Mouse (Mus musculus) cerebellum, adult (tissue): ENCODE measurements around the gene Wdfy3.
"Not testable (repeated sequence)": the region's sequence is repeated elsewhere in the genome, so short reads cannot be mapped to it uniquely, and the experiment has no call there.

Source experiments
- ATAC-seq: cut with Nextera tagmentation; 2 replicates; pipeline ENCODE4 v1.9.2; 2017; ENCODE audit warnings: mild to moderate bottlenecking, moderate library complexity, mixed read lengths; ENCODE audit not compliant: insufficient number of reproducible peaks, low FRiP score, low TSS enrichment

Wdfy3 gene

DNA sequence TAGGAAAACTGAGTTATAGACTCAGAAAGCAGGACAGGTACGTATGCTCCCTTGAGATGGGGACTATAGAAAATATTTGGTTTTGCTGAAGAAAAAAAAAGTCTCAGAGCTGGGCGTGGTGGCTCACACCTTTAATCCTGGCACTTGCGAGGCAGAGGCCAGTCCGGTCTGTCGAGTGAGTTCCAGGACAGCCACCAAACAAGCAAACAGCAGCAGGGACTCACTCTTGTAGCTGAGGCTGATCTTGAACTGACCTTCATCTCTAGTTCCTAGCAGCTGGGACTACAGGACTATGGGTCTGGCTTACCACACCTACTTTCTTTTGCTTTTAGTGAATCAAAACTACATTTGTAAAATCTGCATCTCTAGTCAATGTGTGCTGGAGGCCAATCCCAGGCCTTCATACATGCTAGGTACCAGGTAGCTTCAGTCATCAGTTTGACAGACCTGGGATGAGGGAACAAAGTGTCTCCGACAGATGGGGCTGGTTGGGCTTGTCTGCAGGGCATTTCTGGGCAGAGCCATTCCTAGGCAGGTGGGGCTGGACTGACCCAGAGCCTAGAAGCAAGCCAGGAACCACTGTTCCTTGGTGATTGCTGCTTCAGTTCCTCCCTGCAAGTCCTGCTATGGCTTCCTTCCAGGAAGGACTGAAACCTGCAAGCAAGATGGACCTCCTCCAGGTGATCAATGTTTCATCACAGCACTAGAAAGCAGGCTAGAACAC is 63.3 kb downstream of the Wdfy3 start:
- peak; percentile 98 for ATAC-seq

DNA sequence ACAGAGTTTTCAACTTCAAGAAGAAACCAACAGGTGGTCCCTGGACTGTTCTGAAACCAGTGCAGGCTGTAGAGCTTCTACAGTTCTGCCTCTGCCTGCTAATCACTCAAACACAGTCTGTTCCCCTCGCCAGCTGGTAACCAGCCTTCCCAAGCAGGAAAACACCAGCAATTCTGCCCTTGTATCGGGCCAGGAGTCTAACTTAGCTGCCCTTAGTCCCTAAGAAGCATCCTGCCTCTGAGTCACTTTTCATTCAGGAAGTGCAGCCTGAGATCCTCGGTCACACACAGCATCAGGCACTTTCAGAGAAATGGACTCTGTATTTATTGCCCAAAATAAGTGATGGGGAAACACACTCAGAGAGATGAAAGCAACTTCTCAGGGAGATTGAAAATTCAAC is 66.3 kb downstream of the Wdfy3 start:
- no peak for ATAC-seq

DNA sequence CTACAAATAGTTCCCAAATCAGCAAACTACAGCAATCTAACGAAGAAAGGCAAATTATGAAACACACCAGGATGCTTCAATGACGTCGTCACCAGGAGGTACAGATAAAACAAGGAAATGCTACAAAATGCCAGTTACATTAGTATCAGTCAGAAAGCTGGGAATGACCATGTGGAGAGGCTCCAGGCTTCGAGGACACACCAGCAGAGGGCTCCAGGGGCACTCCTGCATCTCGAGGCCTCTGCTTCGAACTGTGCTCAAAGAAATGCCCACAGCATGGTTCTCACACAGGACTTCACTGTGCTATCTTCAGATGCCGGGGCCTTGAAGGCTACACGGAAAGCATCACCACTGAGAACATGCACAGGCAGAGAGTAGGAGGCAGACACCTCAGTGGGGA is 68.7 kb downstream of the Wdfy3 start:
- no peak for ATAC-seq

DNA sequence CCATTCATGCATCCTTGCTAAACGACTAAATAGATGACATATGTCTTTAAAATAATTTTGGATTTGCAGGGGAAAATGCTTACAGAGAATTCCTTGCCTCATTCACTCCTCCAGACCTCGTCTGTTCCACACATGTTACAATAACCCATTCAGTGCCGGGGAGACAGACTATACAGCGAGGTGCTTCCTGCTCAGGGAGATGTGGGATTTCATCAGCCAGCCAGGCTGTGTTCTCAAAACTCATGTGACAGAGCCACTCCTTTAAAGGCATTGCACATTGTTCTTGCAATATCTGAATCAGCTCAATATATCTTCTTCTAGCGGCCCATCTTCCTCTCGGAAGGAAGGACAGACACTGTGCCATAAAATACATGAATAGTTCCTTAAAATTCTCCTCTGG is 70.8 kb downstream of the Wdfy3 start:
- ATAC-seq: no peak

DNA sequence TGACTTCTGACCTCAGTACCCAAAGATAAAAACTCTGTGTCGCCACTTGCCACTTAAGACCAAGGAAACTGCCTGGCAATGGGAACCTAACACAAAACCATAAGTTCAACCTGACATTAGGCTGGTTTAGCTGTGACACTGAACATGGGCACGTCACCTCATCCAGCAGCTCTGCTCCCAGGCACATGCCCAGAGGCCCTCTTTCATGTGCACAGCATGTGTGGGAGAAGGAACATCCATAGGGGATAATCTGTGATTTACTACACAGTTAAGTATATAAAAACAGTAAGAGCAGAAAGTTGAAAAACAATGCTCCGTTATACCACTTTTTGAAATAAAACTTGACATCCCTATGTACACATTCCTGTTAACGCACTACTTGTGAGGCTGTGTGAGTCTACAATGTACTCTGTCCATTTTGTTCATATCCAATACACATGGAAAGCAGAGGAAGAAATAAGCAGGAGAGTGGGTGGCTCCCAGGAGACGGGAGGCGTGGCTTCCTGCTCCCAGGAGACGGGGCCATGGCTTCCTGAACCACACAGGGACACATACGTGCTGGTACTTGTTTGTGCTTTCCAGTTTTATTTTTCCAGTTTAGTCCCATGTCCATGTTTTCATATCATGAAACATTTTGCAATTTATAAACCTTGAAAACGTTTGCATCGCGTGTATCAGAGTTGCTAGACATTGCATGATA is 73.5 kb downstream of the Wdfy3 start:
- ATAC-seq: no peak

DNA sequence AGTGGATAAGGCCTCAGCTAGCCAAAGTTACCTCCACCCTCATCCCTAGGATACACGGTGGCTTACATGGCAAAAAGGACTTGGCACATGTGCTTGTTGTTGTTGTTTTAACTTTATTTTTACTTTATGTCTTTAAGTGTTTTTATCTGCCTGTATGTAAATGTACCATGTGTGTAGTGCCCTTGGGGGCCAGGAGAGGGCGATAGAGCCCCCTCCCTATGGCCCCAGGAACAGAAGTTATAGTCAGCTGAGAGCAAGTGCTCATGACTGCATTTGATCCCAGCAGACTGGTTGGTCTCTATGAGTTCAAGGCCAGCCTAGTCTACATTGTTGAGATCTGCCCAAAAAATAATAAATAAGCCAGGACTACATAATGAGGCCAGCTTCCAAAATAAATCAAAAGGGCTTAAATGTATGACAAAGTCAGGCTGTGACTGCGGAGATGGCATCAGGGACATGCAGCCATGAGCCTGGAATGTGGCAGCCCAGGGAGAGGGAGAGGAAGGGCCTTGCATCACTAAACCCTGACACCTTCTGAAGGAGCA is 74.2 kb downstream of the Wdfy3 start:
- ATAC-seq: no peak

DNA sequence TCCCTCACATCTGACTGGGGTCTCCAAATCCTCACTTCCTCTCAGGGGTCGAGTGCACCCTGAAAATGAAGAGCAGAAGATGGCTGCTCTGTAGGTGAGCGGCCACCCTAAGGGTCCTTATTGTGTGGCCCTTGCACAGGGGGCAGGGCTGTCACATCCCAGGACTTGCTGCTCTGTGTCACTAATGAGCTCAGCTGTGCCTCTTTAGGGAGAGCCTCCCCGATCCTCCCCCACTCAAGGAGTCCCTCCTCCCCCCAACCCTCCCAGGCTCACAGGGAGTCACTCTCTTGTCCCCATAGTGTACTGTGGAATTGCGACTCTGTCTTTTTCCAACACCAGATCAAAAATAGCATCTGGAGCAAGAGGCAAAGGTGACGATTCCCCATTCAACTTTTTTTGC is 75.7 kb downstream of the Wdfy3 start:
- ATAC-seq: no peak

DNA sequence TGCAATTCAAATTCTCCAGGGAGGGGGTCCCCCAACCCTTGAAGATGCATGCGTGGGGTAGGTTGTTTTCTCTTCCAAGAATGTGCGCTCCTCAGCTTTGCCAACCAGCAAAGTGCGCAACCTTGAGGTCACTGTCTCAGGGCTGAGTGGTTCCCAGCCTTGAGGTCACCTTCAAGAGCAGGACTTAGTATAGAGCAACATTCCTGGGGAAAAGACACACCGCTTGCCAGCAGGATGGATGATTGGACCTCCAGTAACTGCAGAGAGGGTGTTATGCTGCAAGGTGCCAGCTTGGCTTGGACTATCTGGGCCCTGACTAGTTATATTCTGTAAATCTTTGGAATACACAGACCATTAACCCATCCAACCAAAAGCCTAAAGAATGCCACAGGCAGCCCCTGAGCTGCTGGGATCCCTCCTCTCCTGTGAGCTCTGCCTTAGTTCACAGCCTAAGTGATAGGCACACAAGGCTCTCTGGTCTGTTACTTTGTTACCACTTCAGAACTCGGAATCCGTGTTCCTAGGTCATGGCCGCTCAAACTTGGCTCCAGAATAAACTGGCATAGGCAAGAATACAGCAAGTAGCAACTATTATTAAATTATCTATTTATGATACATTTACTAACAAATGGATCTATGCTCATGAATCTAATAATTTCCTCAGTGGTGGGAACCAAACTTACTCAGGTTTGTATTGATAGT is 76.6 kb downstream of the Wdfy3 start:
- ATAC-seq: no peak

DNA sequence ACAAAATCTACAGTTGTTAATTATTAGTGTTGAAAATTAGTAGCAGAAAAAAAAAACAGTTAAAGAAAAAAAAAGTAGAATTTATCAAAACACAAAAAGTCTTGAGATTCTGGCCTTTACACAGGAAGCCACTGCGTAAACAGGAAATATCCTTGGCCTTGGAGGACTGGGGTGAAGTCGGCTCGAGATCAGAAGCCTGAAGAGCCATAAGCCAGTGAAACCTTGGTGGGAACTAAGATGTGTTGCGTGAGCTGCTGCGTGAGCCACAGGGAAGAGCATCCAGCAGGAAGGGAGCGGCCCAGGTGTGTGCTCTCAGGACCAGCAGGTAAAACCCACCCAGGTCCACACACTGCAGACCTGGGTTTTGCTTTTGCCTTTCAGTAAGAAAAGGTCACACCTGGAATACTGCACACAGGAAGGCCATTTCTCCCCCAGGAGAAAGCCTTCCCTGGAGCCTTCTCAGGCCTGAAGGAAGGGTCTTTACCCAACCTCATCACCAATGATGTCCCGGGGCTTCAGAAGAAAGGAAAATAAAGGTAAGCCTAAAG is 79.3 kb downstream of the Wdfy3 start:
- ATAC-seq: no peak

DNA sequence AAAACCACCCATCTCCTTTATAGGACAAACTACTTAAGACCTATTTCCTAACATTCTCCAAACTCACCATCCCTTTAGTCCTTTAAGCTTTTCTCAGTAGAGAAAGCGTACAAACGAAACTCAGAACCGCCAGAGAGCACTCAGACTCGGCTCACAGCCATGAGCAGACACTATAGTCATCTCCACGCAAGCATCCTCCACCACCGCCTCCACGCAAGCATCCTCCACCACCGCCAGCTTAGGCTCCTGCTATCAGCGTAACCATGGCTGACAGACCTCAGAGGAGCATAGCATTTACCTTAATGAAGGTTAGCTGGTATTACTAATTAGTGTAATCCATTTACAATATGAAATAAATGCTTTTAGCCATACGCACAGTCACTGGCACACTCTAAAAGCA is 81.2 kb downstream of the Wdfy3 start:
- ATAC-seq: no peak

DNA sequence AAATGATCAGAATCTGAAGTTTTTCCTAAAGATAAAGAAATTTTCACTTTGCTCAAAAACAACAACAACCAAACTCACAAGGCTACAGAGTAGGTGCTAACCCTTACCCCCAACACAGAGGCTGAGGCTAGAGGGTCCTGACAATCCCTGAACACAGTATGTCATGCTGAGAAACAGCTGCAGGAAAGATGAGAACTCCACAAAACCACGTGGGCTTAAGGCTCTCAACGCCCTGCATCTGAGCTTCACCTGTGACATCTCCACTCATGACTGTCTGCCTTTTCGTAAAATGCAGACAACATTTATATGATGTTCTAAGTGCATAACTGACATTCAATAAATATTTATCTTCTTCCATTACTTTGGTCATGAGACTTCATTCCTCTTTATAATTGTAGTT is 83.0 kb downstream of the Wdfy3 start:
- ATAC-seq: no peak

DNA sequence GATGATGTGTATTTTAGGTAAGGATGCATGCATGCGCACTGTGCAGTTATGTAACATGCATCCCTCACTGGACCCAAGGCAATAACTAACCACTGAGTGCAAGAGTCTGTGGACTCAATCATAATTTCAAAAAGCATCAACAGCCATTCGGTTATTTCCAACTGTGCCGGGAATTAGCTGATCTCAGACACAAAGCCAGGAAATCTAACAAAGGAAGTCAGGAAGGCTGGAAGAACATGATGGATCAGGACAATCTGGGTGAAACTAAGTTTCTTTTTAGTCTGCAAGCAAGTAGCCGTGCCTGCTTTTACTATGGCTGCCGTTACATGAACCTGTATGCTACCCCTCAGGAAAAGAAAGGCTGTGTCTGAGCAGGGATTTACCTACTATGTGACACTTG is 87.5 kb downstream of the Wdfy3 start:
- no peak for ATAC-seq

DNA sequence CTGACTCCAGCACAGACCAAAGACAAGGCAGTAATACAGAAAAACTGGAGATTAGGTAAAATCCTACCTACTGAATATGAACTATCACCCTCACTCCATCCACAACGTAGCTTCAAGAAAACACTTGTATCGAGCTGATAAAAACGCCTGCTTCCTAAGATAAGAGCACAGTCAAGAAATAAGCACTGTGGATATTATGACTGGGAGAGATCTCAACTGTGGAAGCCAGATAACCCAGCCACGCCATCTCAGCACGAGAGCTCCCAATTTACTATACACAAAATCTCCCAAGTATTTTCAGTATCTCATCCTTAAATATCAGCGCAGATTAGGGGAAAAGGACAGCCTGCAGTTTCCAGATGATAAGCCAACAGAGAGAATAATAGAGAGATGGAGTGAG is 90.1 kb downstream of the Wdfy3 start:
- ATAC-seq: no peak

DNA sequence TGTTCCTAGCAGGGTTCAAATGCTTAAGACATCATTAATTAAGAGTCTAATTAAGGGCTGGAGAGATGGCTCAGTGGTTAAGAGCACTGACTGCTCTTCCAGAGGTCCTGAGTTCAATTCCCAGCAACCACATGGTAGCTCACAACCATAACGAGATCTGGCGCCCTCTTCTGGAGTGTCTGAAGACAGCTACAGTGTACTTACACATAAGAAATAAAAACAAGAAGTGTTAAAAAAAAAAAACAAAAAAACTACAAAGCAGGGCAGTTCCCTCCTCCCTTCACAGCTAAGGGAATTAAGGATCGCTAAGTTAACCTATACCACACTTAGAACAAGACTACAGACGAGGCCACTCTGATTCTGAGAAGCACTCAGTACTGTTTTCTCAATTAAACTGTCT is 97.1 kb downstream of the Wdfy3 start:
- ATAC-seq: not testable (repeated sequence)

DNA sequence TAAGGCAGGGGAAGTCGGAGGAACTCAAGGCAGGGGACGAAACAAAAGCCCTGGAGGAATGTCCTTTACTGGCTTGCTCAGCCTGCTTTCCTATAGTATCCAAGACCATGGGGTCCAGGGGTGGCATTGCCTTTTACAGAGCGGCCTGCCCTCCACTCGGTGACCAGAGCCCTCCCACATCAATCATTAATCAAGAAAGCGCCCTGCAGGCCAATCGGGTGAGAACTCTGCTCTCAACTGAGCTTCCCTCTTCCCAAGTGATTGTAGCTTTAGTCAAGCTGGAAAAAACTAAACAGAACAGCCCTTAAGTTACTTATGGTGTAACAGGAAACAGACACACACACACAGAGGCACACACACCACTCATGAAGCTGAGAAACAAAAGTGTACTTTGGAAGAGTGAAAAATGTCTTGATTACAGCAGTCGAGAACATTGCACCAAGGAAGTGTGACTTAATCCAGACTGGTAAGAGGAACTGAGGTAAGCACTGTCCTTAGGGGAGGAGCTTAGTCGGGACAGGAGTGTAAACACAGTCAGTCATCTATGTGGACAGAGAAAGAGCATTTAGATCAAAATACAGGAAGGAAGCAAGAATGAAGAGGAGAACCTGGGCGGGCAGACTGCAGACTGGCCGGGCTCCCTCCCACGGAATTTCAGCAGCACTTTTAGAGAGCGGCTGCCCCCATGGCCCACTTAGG is 101.4 kb downstream of the Wdfy3 start:
- ATAC-seq: 0 out of 2 replicates have a peak, but pooled peaks have one; percentile 20

DNA sequence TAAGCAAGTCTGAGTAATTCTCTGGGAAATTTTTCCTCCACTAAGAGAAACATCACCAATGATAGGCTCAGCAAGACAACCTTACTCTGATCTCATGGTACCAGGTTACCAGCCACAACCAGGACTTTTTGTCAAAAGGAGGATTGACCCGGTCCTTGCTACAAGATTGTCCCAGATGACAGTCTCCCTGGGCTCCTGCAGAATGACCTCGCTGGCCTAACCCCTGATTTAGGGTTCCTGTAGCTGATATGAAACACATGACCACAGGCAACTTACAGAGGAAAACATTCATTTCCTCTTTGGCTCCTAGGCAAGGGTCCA is 101.9 kb downstream of the Wdfy3 start:
- no peak for ATAC-seq

DNA sequence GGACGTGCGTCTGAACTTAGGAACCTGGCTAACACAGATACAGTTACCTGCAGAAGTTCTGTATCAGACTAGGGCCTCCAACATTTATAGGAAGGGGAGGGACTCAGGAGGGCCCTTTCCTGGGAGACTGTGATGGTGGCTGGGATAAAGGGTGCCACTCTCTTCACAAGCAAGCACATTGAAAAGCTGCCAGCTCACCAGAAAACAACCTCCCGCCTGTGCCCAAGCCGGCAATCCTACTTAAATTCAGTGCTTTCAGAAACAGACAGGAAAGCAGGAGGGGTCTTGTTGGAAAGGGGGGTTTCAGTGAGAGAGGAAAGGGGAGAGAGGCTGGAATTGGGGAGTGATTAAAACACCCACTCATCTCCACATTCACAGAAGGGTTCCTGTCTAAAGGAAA is 106.9 kb downstream of the Wdfy3 start:
- ATAC-seq: no peak

DNA sequence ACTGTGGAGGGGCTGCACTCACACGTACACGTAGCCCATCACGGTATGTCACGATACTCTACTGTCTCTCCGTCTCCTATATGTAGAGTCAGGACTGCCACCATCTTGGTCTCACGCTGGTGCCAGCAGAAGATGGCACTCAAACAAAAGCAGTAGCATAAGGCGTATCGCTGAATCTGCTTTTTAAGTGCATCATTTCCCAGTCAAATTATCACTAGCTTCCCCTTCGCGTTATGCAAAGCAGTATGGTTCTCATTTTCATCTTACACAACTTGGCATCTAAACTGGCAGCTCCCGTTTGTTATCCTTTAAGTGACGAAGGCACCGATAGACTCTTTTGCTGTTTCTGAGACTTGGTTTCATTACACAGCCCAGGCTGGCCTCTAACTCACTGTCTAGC is 110.4 kb downstream of the Wdfy3 start:
- ATAC-seq: no peak

DNA sequence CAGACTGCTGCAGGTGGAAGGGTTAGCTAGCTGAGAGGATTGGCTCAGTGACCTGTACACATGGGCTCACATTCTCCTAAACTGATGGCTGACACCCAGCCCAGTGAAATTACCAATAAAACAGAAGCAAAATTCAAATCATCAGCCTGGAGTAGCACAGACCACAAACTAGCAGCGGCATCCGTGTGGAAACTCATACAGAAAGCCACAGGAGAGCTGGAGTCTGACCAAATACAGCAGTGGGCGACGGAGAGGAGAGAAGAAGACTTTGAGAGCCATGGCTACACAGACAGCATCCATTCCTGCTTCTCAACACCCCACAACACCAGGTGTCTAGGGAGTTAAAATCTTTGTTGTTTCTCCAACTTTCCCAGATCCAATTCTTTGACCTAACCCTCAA is 110.8 kb downstream of the Wdfy3 start:
- ATAC-seq: no peak

DNA sequence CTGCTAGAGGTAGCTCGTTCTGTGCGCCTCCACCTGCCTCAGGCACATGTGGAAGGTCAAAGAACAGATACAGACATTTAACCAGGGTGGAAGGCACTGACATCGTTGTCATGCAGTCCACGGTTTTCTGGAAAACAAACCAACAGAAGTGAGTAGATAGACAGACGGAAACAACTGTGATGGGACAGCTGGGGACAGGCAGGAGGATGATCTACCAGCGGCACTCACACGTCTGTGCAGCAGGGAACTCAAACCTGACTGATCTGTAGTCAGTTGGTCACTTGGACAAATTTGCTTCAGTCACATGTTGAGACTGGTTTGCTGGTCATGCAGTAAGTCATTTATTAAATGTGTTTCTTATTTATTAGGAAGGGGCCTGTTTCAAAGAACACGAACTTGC is 112.3 kb downstream of the Wdfy3 start:
- no peak for ATAC-seq
